Mouse (Mus musculus): ENCODE measurements around the gene Myo1h. TPM values are rescaled to one million over a fixed set of nuclear protein-coding genes. Genes with fewer than 3 reads are reported as not detected.

Myo1h gene
- polyA plus RNA-seq, 1 experiment from 2014 or later, result 0.56 TPM

- Histone ChIP-seq H3K27ac (peak overlapping the region; percentile 85), H3K9me3 (replicated peaks) (no peaks in the 10 kb centered on the region; the same call in 1 of the 2 replicates), H3K4me3 (peak overlapping the region; percentile 93), H3K36me3 (ENCODE audit: poor library complexity, severe bottlenecking) (peaks cover 24% of the 10 kb centered on the region), H3K4me1 (peaks cover 44% of the 10 kb centered on the region), H3K4me2 (peak overlapping the region; percentile 75), H3K27me3 (no peaks in the 10 kb centered on the region), H3K9ac (peak overlapping the region; percentile 96)
- WGBS, result 2% methylated on average over 20 of the region's 20 CpGs
- peak; percentile 36; the same call in 1 of the 2 replicates for ATAC-seq
These were observed 90.8 kb downstream of the Myo1h start for GRCm38 (mm10) chr5:114379763-114380162.

- H3K36me3 ChIP-seq (ENCODE audit: poor library complexity, severe bottlenecking), result peaks cover 23% of the 10 kb centered on the region
- H3K4me1 ChIP-seq, result peaks cover 44% of the 10 kb centered on the region
- H3K4me2 ChIP-seq, result peak within 1 kb of the TSS; percentile 75
- H3K27me3 ChIP-seq, result no peaks in the 10 kb centered on the region
- H3K9me3 ChIP-seq (replicated peaks), result no peaks in the 10 kb centered on the region; the same call in 1 of the 2 replicates
- peak within 1 kb of the TSS; percentile 85 for H3K27ac ChIP-seq
- peak; percentile 96 for ATAC-seq
- under 1% methylated on average over 69 of the region's 74 CpGs for WGBS
- H3K4me3 ChIP-seq, result peak within 1 kb of the TSS; percentile 93
- H3K9ac ChIP-seq, result peak within 1 kb of the TSS; percentile 96
These were observed 91.4 kb downstream of the Myo1h start, which contains the start of the genes Kctd10 and Ube3b for GRCm38 (mm10) chr5:114380209-114381012. Gene Kctd10 (minus strand): TSS chr5:114380508. Gene Ube3b (plus strand): TSS chr5:114380607.

GRCm38 (mm10) chr5:114381013-114381351 is 92.0 kb downstream of the Myo1h start:
- H3K4me3 ChIP-seq, result peak overlapping the region; percentile 93
- 1% methylated on average over 15 of the region's 18 CpGs for WGBS
- H3K4me2 ChIP-seq, result peak overlapping the region; percentile 75
- H3K9me3 ChIP-seq (replicated peaks), result no peaks in the 10 kb centered on the region; the same call in 1 of the 2 replicates
- no peaks in the 10 kb centered on the region for H3K27me3 ChIP-seq
- ATAC-seq, result no peak; the same call in 1 of the 2 replicates
- peak overlapping the region; percentile 96 for H3K9ac ChIP-seq
- peaks cover 44% of the 10 kb centered on the region for H3K4me1 ChIP-seq
- peak overlapping the region; percentile 85 for H3K27ac ChIP-seq
- peaks cover 23% of the 10 kb centered on the region for H3K36me3 ChIP-seq (ENCODE audit: poor library complexity, severe bottlenecking)

GRCm38 (mm10) chr5:114383184-114383904 is 94.4 kb downstream of the Myo1h start:
- 79% methylated on average over 9 of the region's 9 CpGs for WGBS
- no peaks in the 10 kb centered on the region for H3K27me3 ChIP-seq
- ATAC-seq, result no peak
- H3K4me3 ChIP-seq, result no peak overlapping the region
- peaks cover 45% of the 10 kb centered on the region for H3K36me3 ChIP-seq (ENCODE audit: poor library complexity, severe bottlenecking)
- no peak overlapping the region for H3K27ac ChIP-seq
- peaks cover 28% of the 10 kb centered on the region for H3K4me1 ChIP-seq
- no peak overlapping the region for H3K9ac ChIP-seq
- H3K9me3 ChIP-seq (replicated peaks), result no peaks in the 10 kb centered on the region; the same call in 1 of the 2 replicates
- no peak overlapping the region for H3K4me2 ChIP-seq

GRCm38 (mm10) chr5:114384448-114384847 is 95.5 kb downstream of the Myo1h start:
- ATAC-seq, result no peak
- Histone ChIP-seq H3K4me2 (no peak overlapping the region), H3K9ac (no peak overlapping the region), H3K36me3 (ENCODE audit: poor library complexity, severe bottlenecking) (peaks cover 56% of the 10 kb centered on the region), H3K27me3 (no peaks in the 10 kb centered on the region), H3K27ac (no peak overlapping the region), H3K9me3 (replicated peaks) (no peaks in the 10 kb centered on the region; the same call in 1 of the 2 replicates), H3K4me3 (no peak overlapping the region), H3K4me1 (peaks cover 17% of the 10 kb centered on the region)
- WGBS, result 95% methylated on average over 8 of the region's 8 CpGs

DNA sequence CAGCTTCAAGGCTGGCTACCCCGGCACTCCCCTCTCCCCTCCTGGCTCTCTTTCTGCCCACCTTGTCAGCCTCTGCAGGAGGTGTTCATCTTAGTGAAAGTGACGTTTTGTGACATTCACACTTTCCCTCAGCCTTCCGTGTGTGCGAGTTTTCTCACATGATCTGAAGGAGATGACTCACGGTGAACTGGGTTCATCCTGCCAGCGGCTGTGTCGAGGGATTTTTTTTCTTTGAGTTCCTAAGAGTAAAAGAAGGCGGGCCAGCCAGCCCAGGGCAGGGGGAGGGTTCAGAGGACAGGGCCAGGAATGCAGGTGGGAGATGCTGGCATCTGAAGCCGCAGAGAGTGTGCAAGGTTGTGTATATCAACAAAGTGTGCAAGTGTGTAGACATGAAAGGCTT is 104.2 kb downstream of the Myo1h start:
- no peaks in the 10 kb centered on the region for H3K4me1 ChIP-seq
- no peak overlapping the region for H3K4me3 ChIP-seq
- H3K27ac ChIP-seq, result no peak overlapping the region
- no peak overlapping the region for H3K4me2 ChIP-seq
- WGBS, result 87% methylated on average over 9 of the region's 9 CpGs
- H3K36me3 ChIP-seq (ENCODE audit: poor library complexity, severe bottlenecking), result peaks cover 93% of the 10 kb centered on the region
- ATAC-seq, result no peak
- no peaks in the 10 kb centered on the region for H3K9me3 ChIP-seq (replicated peaks)
- H3K9ac ChIP-seq, result no peak overlapping the region
- no peaks in the 10 kb centered on the region for H3K27me3 ChIP-seq

- Histone ChIP-seq H3K27ac (no peak overlapping the region), H3K27me3 (no peaks in the 10 kb centered on the region), H3K9me3 (replicated peaks) (no peaks in the 10 kb centered on the region), H3K36me3 (ENCODE audit: poor library complexity, severe bottlenecking) (peaks cover 100% of the 10 kb centered on the region), H3K9ac (no peak overlapping the region), H3K4me3 (no peak overlapping the region), H3K4me1 (no peaks in the 10 kb centered on the region), H3K4me2 (no peak overlapping the region)
- ATAC-seq, result no peak
- WGBS, result 94% methylated on average over 14 of the region's 14 CpGs
These were observed 117.6 kb downstream of the Myo1h start for GRCm38 (mm10) chr5:114406592-114406991.

- ATAC-seq, result no peak
- no peaks in the 10 kb centered on the region for H3K4me1 ChIP-seq
These were observed 118.3 kb downstream of the Myo1h start for GRCm38 (mm10) chr5:114407269-114407668.

GRCm38 (mm10) chr5:114407810-114408209 is 118.8 kb downstream of the Myo1h start:
- Histone ChIP-seq H3K36me3 (ENCODE audit: poor library complexity, severe bottlenecking) (peaks cover 100% of the 10 kb centered on the region), H3K4me1 (no peaks in the 10 kb centered on the region), H3K4me3 (no peak overlapping the region), H3K27me3 (no peaks in the 10 kb centered on the region), H3K9ac (no peak overlapping the region), H3K27ac (no peak overlapping the region), H3K4me2 (no peak overlapping the region), H3K9me3 (replicated peaks) (no peaks in the 10 kb centered on the region)
- no peak for ATAC-seq
- WGBS, result 93% methylated on average over 9 of the region's 9 CpGs

More at GRCm38 (mm10) chr5:114407269-114407668, 118.3 kb downstream of the Myo1h start:
- Histone ChIP-seq H3K9ac (no peak overlapping the region), H3K4me3 (no peak overlapping the region), H3K4me2 (no peak overlapping the region), H3K27ac (no peak overlapping the region), H3K27me3 (no peaks in the 10 kb centered on the region), H3K36me3 (ENCODE audit: poor library complexity, severe bottlenecking) (peaks cover 100% of the 10 kb centered on the region), H3K9me3 (replicated peaks) (no peaks in the 10 kb centered on the region)
- 84% methylated on average over 10 of the region's 10 CpGs for WGBS

- Histone ChIP-seq H3K27ac (no peak overlapping the region), H3K4me1 (no peaks in the 10 kb centered on the region), H3K36me3 (ENCODE audit: poor library complexity, severe bottlenecking) (peaks cover 100% of the 10 kb centered on the region), H3K4me3 (no peak overlapping the region), H3K9ac (no peak overlapping the region), H3K27me3 (no peaks in the 10 kb centered on the region), H3K9me3 (replicated peaks) (no peaks in the 10 kb centered on the region), H3K4me2 (no peak overlapping the region)
- 96% methylated on average over 11 of the region's 11 CpGs for WGBS
- no peak for ATAC-seq
These were observed 119.9 kb downstream of the Myo1h start for GRCm38 (mm10) chr5:114408846-114409245.

- Histone ChIP-seq H3K4me2 (no peak overlapping the region), H3K36me3 (ENCODE audit: poor library complexity, severe bottlenecking) (peaks cover 100% of the 10 kb centered on the region), H3K4me3 (no peak overlapping the region), H3K4me1 (no peaks in the 10 kb centered on the region), H3K27ac (no peak overlapping the region), H3K27me3 (no peaks in the 10 kb centered on the region), H3K9me3 (replicated peaks) (no peaks in the 10 kb centered on the region), H3K9ac (no peak overlapping the region)
- 84% methylated on average over 13 of the region's 13 CpGs for WGBS
- ATAC-seq, result no peak
These were observed 121.5 kb downstream of the Myo1h start for GRCm38 (mm10) chr5:114410429-114410828.

GRCm38 (mm10) chr5:114412361-114412998 is 123.5 kb downstream of the Myo1h start:
- Histone ChIP-seq H3K9ac (no peak overlapping the region), H3K27me3 (no peaks in the 10 kb centered on the region), H3K4me3 (no peak overlapping the region), H3K4me1 (no peaks in the 10 kb centered on the region), H3K27ac (no peak overlapping the region), H3K9me3 (replicated peaks) (no peaks in the 10 kb centered on the region), H3K36me3 (ENCODE audit: poor library complexity, severe bottlenecking) (peaks cover 100% of the 10 kb centered on the region), H3K4me2 (no peak overlapping the region)
- no peak for ATAC-seq
- 90% methylated on average over 23 of the region's 23 CpGs for WGBS

Data from forebrain, embryonic 13.5 days (tissue).